Mouse (Mus musculus): ENCODE results near the gene Limk1. TPM values are rescaled to one million over a fixed set of nuclear protein-coding genes. Genes with fewer than 3 reads are reported as not detected.

Limk1 gene
- polyA plus RNA-seq, 1 experiment from 2014 or later: 8.4 TPM

DNA sequence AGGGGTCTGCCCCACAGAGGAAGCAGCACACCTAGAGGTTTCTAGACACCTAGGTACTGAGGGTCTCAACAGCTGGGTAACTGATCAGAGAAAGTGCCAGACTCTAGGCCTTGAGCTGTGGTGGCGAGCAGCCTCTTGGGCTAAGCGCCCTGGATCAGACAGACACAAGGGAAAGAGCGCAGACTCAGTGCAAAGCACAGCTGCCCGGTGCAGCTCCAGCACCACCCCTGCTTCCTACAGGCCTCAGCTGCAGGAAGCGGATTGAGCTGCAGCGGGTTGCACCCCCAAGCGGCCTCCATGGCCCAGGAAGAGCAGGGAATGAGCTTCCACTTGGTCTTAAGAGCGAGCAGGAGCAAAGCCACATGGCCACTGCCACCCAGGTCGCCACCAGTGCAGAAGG lies 67.9 kb downstream of the Limk1 start:
- H3K4me3 ChIP-seq: no peak overlapping the region
- H3K4me2 ChIP-seq (replicated peaks): no peak overlapping the region
- no peaks in the 10 kb centered on the region for H3K4me1 ChIP-seq
- no peaks in the 10 kb centered on the region for H3K9me3 ChIP-seq
- no peak overlapping the region for H3K27ac ChIP-seq
- 97% methylated on average over 9 of the region's 9 CpGs for WGBS
- no peak overlapping the region for H3K9ac ChIP-seq
- no peaks in the 10 kb centered on the region for H3K27me3 ChIP-seq
- no peak for ATAC-seq (ENCODE audit: low FRiP score, low read depth)
- H3K36me3 ChIP-seq: peaks cover 90% of the 10 kb centered on the region

DNA sequence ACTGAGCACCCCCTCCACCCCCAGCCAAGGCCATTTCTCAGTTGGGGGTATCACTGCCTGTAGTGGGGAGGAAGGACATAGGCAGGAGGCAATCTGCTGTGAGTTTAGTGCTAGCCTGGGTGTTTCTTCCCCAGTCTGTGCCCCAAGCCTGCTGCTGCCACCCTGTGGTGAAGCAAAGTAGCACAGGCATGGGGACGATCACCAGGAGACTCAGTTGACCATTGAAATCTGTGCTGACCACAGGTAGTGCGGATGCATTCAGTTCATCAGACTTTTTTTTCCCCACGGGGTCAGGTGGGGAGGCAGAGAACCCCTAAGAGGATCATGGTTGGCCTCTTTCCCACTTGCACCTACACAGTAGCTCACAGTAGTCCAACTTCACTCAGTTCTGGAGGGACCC lies 71.3 kb downstream of the Limk1 start:
- no peak overlapping the region for H3K27ac ChIP-seq
- H3K9me3 ChIP-seq: no peaks in the 10 kb centered on the region
- H3K4me3 ChIP-seq: no peak overlapping the region
- no peaks in the 10 kb centered on the region for H3K27me3 ChIP-seq
- H3K9ac ChIP-seq: no peak overlapping the region
- H3K36me3 ChIP-seq: peaks cover 68% of the 10 kb centered on the region
- H3K4me1 ChIP-seq: no peaks in the 10 kb centered on the region
- WGBS: 50% methylated on average over 3 of the region's 3 CpGs
- H3K4me2 ChIP-seq (replicated peaks): no peak overlapping the region
- no peak for ATAC-seq (ENCODE audit: low FRiP score, low read depth)

DNA sequence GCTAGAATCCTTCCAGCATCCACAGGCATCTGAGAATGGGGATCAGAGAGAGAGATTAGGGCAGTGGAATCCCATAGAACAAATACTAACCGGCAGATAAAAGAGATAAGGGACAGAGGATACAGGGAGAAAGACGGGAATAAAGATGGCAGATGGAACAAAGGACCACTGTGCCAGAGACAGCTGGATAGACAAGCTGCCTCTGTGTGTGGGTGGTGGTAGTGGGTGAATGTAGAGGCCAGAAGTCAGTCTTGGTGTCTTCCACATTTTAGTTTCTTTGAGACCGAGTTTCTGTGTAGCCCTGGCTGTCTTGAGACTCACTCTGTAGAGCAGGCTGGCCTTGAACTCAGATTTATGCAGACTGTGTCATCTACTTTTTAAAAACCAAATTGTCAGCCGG lies 72.6 kb downstream of the Limk1 start:
- no peak overlapping the region for H3K4me2 ChIP-seq (replicated peaks)
- 80% methylated on average over 4 of the region's 4 CpGs for whole genome bisulfite sequencing
- ATAC-seq (ENCODE audit: low FRiP score, low read depth): no peak
- no peak overlapping the region for H3K27ac ChIP-seq
- no peaks in the 10 kb centered on the region for H3K4me1 ChIP-seq
- H3K27me3 ChIP-seq: no peaks in the 10 kb centered on the region
- no peaks in the 10 kb centered on the region for H3K9me3 ChIP-seq
- no peak overlapping the region for H3K4me3 ChIP-seq
- H3K9ac ChIP-seq: no peak overlapping the region
- peaks cover 55% of the 10 kb centered on the region for H3K36me3 ChIP-seq

DNA sequence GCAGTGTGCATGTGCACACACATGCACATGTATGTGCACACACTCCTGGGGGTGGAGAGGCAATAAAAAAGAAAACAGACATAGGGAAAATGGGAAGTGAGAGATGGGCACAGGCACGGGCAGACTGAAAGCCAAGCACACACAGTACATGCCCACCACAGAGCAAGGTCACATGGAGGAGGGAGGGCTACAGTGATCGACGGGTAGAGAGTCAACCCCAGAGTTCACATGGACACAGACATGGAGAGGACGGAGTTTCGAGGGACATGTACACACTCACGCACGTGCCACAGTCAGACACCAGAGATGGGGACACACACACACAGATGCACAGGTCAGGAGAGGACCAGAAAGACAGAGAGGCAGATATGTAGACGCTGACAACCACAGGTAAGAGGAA lies 73.0 kb downstream of the Limk1 start:
- H3K9me3 ChIP-seq: no peaks in the 10 kb centered on the region
- no peak overlapping the region for H3K27ac ChIP-seq
- peaks cover 51% of the 10 kb centered on the region for H3K36me3 ChIP-seq
- WGBS: 81% methylated on average over 8 of the region's 8 CpGs
- no peaks in the 10 kb centered on the region for H3K27me3 ChIP-seq
- H3K9ac ChIP-seq: no peak overlapping the region
- H3K4me3 ChIP-seq: no peak overlapping the region
- no peak overlapping the region for H3K4me2 ChIP-seq (replicated peaks)
- ATAC-seq (ENCODE audit: low FRiP score, low read depth): no peak; the same call in 1 of the 2 replicates
- H3K4me1 ChIP-seq: no peaks in the 10 kb centered on the region

DNA sequence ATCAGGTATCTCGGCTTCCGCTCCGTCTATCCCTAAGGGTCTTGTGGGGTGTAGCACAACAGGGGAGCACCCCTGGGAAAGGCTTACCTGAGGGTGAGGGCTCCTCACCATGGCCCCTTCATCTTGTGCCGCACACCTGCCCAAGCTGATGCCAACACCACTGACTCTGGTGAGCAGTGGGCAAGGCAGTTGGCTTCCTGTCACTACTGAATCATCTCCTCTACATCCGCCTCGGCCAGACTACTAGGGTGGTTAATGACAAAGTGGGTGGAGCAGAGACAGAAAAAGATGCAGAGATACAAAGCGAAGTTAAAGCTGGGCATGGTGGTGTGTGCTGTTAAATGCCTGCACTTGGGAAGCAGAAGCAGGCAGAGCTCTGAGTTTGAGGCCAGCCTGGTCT lies 73.6 kb downstream of the Limk1 start, which contains the start of gene Lat2:
Gene Lat2, minus strand, starts transcription at position 224 of the 400 bp plus-strand sequence.
- WGBS: 83% methylated on average over 7 of the region's 7 CpGs
- no peak within 1 kb of the TSS for H3K27ac ChIP-seq
- ATAC-seq (ENCODE audit: low FRiP score, low read depth): no peak
- H3K4me1 ChIP-seq: no peaks in the 10 kb centered on the region
- H3K27me3 ChIP-seq: no peaks in the 10 kb centered on the region
- no peaks in the 10 kb centered on the region for H3K9me3 ChIP-seq
- no peak within 1 kb of the TSS for H3K4me3 ChIP-seq
- H3K9ac ChIP-seq: no peak within 1 kb of the TSS
- H3K4me2 ChIP-seq (replicated peaks): no peak within 1 kb of the TSS
- H3K36me3 ChIP-seq: peaks cover 45% of the 10 kb centered on the region

DNA sequence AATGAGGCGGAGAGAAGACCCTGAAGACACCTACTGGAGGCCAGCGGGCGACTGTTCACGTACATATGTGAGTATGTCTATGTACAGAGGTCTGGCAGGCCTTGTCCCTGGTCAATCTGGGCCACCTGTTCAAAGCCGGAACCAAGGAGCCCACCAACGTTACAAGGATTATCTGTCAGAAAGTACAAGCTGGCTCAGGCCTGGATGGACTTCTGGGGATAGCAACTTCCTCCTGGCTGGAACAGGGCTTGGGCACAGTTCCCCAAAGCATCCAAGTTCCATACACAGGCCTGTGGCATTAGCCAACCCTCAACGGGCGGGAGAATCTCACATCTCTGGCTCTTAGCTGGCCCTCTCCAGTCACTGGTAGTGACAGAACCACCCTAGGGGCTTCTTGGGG lies 74.1 kb downstream of the Limk1 start:
- Histone ChIP-seq H3K36me3 (peaks cover 40% of the 10 kb centered on the region), H3K27me3 (no peaks in the 10 kb centered on the region), H3K27ac (no peak overlapping the region), H3K9me3 (no peaks in the 10 kb centered on the region), H3K9ac (no peak overlapping the region), H3K4me2 (replicated peaks) (no peak overlapping the region), H3K4me3 (no peak overlapping the region), H3K4me1 (no peaks in the 10 kb centered on the region)
- WGBS: 90% methylated on average over 8 of the region's 8 CpGs
- ATAC-seq (ENCODE audit: low FRiP score, low read depth): no peak

DNA sequence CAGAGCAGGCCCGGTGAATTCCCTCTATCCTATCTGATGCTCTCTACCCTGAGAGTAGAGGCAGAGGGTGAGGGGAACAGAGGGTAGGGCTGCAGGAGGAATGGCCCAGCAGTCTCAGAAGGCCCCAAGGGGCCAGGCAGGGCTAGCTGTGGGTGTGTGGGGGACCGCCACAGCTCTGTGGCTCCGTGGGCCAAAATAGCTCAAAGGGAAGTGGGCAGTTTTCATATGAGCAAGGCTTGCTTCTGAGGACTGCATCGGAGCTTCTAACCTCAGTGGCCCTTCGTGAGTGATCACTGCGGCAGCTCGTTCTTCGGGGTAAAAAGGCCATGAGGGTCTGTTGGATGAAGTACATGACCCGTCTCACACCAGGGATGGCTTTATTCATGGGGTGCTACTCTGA lies 74.7 kb downstream of the Limk1 start:
- 84% methylated on average over 9 of the region's 9 CpGs for whole genome bisulfite sequencing
- no peak for ATAC-seq (ENCODE audit: low FRiP score, low read depth)
- H3K27ac ChIP-seq: no peak overlapping the region
- peaks cover 34% of the 10 kb centered on the region for H3K36me3 ChIP-seq
- no peak overlapping the region for H3K4me2 ChIP-seq (replicated peaks)
- no peaks in the 10 kb centered on the region for H3K9me3 ChIP-seq
- H3K4me1 ChIP-seq: no peaks in the 10 kb centered on the region
- H3K9ac ChIP-seq: no peak overlapping the region
- no peak overlapping the region for H3K4me3 ChIP-seq
- no peaks in the 10 kb centered on the region for H3K27me3 ChIP-seq

DNA sequence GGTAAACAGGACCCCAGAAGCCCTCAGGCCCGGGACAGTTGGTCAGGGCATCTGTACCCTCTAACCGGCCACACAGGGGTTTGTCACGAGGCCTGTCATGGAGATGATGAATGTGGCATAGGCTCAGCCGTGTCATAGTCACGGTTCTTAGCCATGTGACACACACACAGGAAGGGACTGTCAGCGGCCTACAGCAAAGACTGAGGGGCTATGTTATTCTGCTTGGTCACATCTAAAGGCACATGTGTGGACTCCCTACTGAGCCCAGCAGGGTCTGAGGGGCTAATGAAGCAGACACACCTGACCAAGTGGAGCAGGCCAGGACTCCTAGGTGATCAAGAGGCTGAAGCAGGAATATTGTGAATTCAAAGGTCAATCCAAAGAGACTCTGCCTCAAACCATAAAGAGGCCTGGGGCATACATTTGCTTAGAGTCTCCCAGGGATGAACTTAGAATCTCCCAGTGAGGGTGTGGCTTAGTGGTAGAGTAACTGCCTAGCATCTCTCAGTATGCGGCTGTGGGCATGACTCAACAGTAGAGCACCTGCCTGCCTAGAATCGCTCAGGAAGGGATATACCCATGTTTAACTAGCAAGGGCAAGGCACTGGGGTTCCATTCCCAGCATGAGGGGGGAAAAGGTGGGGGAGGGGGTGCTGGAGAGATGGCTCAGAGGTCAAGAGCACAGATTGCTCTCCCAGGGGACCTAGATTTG lies 76.4 kb downstream of the Limk1 start:
- no peak overlapping the region for H3K4me2 ChIP-seq (replicated peaks)
- H3K36me3 ChIP-seq: peaks cover 17% of the 10 kb centered on the region; the same call in 1 of the 2 replicates
- H3K27ac ChIP-seq: no peak overlapping the region
- no peak overlapping the region for H3K4me3 ChIP-seq
- no peaks in the 10 kb centered on the region for H3K9me3 ChIP-seq
- no peaks in the 10 kb centered on the region for H3K4me1 ChIP-seq
- no peak for ATAC-seq (ENCODE audit: low FRiP score, low read depth)
- 50% methylated on average over 8 of the region's 8 CpGs for WGBS
- no peaks in the 10 kb centered on the region for H3K27me3 ChIP-seq
- no peak overlapping the region for H3K9ac ChIP-seq

DNA sequence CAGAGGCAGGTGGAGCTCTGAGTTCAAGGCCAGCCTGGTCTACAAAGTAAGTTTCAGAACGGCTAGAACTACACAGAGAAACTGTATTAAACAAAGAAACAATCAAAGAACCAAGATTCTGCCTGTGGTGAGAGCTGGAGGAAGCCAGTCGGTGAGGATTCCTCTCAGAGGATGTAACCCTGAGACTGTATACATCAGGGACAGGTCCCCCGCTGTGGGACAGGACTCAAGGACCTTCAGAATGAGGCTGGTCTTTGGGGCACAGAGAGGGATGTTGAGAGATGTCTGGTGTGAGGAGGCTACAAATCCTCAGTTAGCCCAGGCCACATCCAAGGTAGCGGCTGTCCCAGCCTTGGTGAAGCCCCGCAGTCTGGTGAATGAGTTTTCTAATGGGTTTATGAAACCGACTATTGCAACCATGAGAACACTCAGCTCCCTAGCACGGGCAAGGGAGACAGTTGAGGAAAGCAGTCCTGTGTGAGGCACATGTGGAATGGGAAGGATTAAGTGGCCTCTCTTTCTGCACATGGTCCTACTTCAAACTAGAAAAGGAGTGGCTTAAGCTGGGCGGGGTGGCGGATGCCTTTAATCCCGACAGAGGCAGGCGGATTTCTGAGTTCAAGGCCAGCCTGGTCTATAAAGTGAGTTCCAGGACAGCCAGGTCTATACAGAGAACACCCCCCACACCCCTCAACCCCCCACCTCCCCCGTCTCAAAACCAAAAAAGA lies 78.3 kb downstream of the Limk1 start:
- no peaks in the 10 kb centered on the region for H3K27me3 ChIP-seq
- no peak overlapping the region for H3K27ac ChIP-seq
- 90% methylated on average over 12 of the region's 12 CpGs for WGBS
- peaks cover 10% of the 10 kb centered on the region; the same call in 1 of the 2 replicates for H3K36me3 ChIP-seq
- H3K9me3 ChIP-seq: no peaks in the 10 kb centered on the region
- ATAC-seq (ENCODE audit: low FRiP score, low read depth): no peak
- H3K9ac ChIP-seq: no peak overlapping the region
- no peak overlapping the region for H3K4me3 ChIP-seq
- no peaks in the 10 kb centered on the region for H3K4me1 ChIP-seq
- no peak overlapping the region for H3K4me2 ChIP-seq (replicated peaks)

DNA sequence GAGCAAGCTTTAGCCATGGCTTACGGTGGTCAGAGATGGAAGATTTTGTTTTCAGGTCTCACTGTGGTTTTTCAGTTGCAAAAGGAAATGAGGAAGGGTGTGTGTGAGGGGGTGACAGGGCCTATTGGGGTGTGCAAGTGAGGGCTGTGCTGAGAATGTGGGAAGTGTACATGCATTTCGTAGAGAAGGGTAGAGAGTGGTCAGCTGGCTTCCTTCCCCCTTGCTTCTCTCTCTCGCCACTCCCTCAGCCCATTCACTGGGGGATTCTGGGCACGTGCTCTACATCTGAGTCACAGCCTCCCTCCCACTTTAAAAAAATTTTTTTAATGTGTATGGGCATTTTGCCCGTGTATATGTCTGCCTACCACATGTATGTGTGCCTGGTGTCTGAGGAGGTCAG lies 81.3 kb downstream of the Limk1 start:
- H3K36me3 ChIP-seq: no peaks in the 10 kb centered on the region
- H3K4me3 ChIP-seq: no peak overlapping the region
- no peaks in the 10 kb centered on the region for H3K9me3 ChIP-seq
- no peak overlapping the region for H3K27ac ChIP-seq
- no peaks in the 10 kb centered on the region for H3K27me3 ChIP-seq
- H3K4me2 ChIP-seq (replicated peaks): no peak overlapping the region
- 58% methylated on average over 5 of the region's 5 CpGs for WGBS
- no peak overlapping the region for H3K9ac ChIP-seq
- ATAC-seq (ENCODE audit: low FRiP score, low read depth): no peak
- no peaks in the 10 kb centered on the region for H3K4me1 ChIP-seq

DNA sequence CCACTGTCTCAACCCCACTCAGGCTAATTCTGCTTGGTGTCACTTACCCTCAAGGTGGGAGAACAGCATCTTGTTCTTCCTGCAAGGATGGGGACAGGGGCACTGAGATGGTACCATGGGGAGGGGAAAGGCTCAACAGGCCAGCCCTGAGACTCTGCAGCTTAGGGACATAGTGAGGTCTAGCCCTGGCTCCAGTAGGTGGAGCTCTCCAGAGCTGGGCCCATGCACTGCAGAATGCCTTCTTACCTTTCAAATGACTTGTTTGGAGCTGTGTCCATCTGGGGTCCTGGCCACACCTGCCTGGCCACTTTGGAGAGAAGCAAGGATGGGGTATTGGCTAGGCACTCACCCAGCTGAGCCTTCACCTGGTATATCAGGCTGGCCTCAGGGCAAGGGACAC lies 82.1 kb downstream of the Limk1 start:
- Histone ChIP-seq H3K4me3 (no peak overlapping the region), H3K4me2 (replicated peaks) (no peak overlapping the region), H3K9ac (no peak overlapping the region), H3K27me3 (no peaks in the 10 kb centered on the region), H3K9me3 (no peaks in the 10 kb centered on the region), H3K36me3 (no peaks in the 10 kb centered on the region), H3K4me1 (no peaks in the 10 kb centered on the region), H3K27ac (no peak overlapping the region)
- ATAC-seq (ENCODE audit: low FRiP score, low read depth): no peak
